Mouse (Mus musculus): ENCODE results near the gene Mast2. TPM values are rescaled to one million over a fixed set of nuclear protein-coding genes. Genes with fewer than 3 reads are reported as not detected.

Gene Mast2
- total RNA-seq, 2 experiments from 2014 or later: 88.7 to 98.0 TPM

DNA sequence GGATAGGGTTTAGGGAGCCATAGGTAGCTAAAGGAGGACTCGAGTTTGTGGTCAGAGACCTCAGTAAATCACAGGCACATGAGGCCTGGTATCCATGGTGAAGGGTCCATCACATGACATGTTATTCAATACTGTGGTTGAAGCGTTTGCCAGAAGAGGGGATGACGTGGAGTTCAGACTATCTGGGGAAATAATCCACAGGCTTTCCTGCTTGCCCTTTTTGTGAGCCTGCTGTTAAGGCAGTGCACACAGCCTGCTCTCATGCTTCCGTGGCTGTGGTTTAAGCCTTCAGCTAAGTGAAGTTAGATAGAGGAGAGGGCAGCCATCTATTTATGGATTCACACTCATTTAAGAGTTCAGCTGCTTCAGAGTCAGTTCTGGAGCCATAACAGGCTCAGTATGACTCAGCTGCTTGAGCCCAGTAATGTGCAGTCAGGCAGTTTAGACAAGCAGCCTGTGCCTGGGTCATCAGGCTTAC lies 163.1 kb downstream of the Mast2 start:
- peak in 1 of 2 experiments; percentile 7 for DNase-seq (ENCODE audit: low spot score in 2 of 2)
- Histone ChIP-seq H3K27ac (peak overlapping the region; percentile 52; the same call in 1 of the 2 replicates), H3K4me3 (no peak overlapping the region)
- TF ChIP-seq CTCF (conservative IDR thresholded peaks at IDR 0.05): no peak

DNA sequence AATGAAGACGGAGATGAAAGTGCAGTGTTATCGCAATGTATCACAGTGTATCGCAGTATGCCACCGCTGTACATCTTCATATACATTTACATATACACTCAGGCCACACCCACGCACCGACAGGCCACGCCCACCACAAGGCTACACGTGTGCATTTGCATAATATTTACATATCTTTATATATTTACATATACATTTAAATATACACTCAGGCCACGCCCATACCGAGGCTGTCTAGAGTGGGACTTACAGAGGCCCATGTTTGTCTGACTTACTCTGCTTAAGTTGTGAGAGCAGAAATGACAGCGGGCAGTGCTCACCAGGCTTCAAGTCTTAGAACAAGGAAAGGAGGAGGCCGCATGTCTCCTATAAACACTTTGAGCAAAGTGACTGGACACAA lies 170.7 kb downstream of the Mast2 start:
- no peak overlapping the region for H3K4me3 ChIP-seq
- TF ChIP-seq CTCF (conservative IDR thresholded peaks at IDR 0.05): no peak
- no peak overlapping the region for H3K27ac ChIP-seq
- DNase-seq (ENCODE audit: low spot score in 2 of 2): no peak

DNA sequence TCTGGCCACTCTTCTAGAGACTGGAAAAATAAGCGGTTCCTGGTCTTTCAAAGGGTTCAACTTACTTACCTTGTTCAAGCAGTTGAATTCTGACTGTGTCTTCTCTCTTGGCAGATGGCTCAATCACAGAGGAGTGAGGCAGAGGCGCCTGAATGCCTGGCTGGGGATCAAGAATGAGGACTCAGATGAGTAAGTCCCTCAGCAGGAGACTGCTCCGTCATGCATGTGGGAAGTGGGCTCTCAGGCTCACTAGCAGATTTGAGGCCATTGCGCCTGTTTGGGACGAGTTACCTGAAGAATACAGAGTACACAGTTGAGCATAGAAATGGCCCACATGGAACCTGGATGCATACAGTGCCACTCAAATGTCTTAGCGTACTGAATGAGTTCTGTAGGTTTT lies 172.4 kb downstream of the Mast2 start:
- Histone ChIP-seq H3K4me3 (no peak overlapping the region), H3K27ac (no peak overlapping the region)
- peak in 1 of 2 experiments; percentile 54 for DNase-seq (ENCODE audit: low spot score in 2 of 2)
- TF ChIP-seq CTCF (conservative IDR thresholded peaks at IDR 0.05): no peak

DNA sequence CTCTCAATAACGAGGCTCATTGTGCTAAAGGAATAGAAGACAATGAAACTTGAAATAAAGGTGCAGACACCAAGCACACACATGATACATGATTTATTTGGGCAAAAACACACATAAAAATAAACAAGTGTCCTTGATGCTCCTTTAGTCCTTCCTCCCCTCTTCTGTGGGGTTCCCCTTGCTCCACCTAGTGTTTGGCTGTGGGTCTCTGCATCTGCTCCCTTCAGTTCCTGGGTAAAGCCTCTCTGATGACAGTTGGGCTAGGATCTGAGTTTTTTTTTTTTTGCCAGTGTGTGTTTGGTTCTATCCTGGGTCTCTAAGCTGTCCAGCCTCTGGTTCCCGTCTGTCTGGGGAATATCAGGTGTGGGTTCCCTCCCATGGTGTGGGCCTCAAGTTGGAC lies 181.8 kb downstream of the Mast2 start:
- no peak for DNase-seq (ENCODE audit: low spot score in 2 of 2)
- peak; percentile 76 for TF ChIP-seq CTCF (conservative IDR thresholded peaks at IDR 0.05)
- Histone ChIP-seq H3K4me3 (no peak overlapping the region), H3K27ac (no peak overlapping the region)

DNA sequence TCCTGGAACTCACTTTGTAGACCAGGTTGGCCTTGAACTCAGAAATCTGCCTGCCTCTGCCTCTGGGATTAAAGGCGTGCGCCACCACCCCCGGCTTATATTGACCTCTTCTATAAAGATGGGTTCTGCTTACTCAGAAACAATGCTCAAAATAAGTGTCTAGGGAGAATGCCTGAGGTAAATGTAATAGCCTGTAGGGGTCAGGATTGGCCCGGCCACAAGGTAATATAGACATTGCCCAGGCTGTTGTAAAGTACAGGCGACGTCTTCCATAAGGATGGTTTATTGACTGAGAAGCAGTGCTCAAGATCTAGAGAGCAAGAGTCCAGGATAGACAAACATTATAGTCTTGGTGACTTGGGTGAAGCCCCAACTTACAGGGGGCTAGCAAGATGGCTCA lies 195.8 kb downstream of the Mast2 start:
- no peak overlapping the region for H3K4me3 ChIP-seq
- DNase-seq (ENCODE audit: low spot score in 2 of 2): no peak
- no peak for TF ChIP-seq CTCF (conservative IDR thresholded peaks at IDR 0.05)
- H3K27ac ChIP-seq: no peak overlapping the region

Other genes starting within 250 kb of the Mast2 start
- gene Pik3r3, start 242.6 kb downstream of the Mast2 start, total RNA-seq (2021): 10 to 100 TPM; 31.3 to 33.8 TPM
- 10 to 100 TPM; 17.5 to 20.1 TPM for gene Ipp, start 43.4 kb upstream of the Mast2 start, total RNA-seq (2021)
- gene Tmem69, start 91.8 kb upstream of the Mast2 start, total RNA-seq (2021): 10 to 100 TPM; 11.4 to 13.3 TPM
- gene Gpbp1l1, start 93.5 kb upstream of the Mast2 start, total RNA-seq (2021): 10 to 100 TPM; 38.2 to 45.0 TPM
- 1 to 10 TPM; 5.7 to 7.4 TPM for gene Ccdc17, start 132.5 kb upstream of the Mast2 start, total RNA-seq (2021)
- 10 to 100 TPM; 28.0 to 32.5 TPM for gene Nasp, start 163.8 kb upstream of the Mast2 start, total RNA-seq (2021)
- 100 to 1,000 TPM; 376 to 387 TPM for gene Akr1a1, start 187.5 kb upstream of the Mast2 start, total RNA-seq (2021)
- gene Prdx1, start 221.4 kb upstream of the Mast2 start, total RNA-seq (2021): 100 to 1,000 TPM; 143 to 151 TPM
- gene Mmachc, start 244.2 kb upstream of the Mast2 start, total RNA-seq (2021): 10 to 100 TPM; 16.4 to 20.8 TPM
- gene Ccdc163, start 244.3 kb upstream of the Mast2 start, total RNA-seq (2021): 1 to 10 TPM; 3.9 to 6.0 TPM

All from layer of hippocampus, adult 2 months (tissue).